Mouse (Mus musculus) CH12.LX (cell line): Measurements from ENCODE around the gene Gm44503. TPM values are rescaled to one million over a fixed set of nuclear protein-coding genes. Genes with fewer than 3 reads are reported as not detected.

Experiments used
- DNase-seq: peaks from one replicate; pipeline ENCODE4 v3.0.0-alpha.2; 2013; ENCODE audit errors: extremely low read depth
- H3K27ac ChIP-seq: 2 replicates; pipeline ENCODE4 v1.5.1; 2012; ENCODE audit warnings: low read depth, mild to moderate bottlenecking, control low read depth, moderate library complexity; ENCODE audit not compliant: insufficient read depth
- H3K27me3 ChIP-seq: replicated peaks from 2 replicates; pipeline ENCODE3; 2012; ENCODE audit warnings: inconsistent platforms
- H3K36me3 ChIP-seq, 2 experiments: replicated peaks in 1 of 2; 2 replicates each; pipeline versions ENCODE3 to v1.6.1; 2012; ENCODE audit warnings: inconsistent platforms in 1 of 2, low read length in 1 of 2, mild to moderate bottlenecking in 1 of 2, mixed read lengths in 1 of 2, moderate library complexity in 1 of 2; ENCODE audit not compliant: control insufficient read depth in 1 of 2, insufficient read depth in 1 of 2
- H3K4me1 ChIP-seq, 2 experiments: 2 replicates each; pipeline ENCODE4 v1.6.1; 2012; ENCODE audit warnings: inconsistent platforms in 1 of 2, moderate library complexity in 1 of 2; ENCODE audit not compliant: insufficient read depth in 2 of 2, control insufficient read depth in 1 of 2
- H3K4me2 ChIP-seq: 2 replicates; pipeline ENCODE4 v1.6.1; 2012; ENCODE audit warnings: low read depth, mild to moderate bottlenecking, control low read depth; ENCODE audit not compliant: poor library complexity, insufficient read depth, severe bottlenecking
- H3K4me3 ChIP-seq, 3 experiments: fragments of 150-350 bp in 1 of 3; sonication (generic) in 1 of 3; replicated peaks in 1 of 3; 2 replicates each; pipeline versions ENCODE3 to v1.5.1; 2011 to 2012; ENCODE audit warnings: low read depth in 2 of 3, low read length in 2 of 3, mild to moderate bottlenecking in 2 of 3, moderate library complexity in 2 of 3, control low read depth in 1 of 3, improper control_type of control experiment in 1 of 3, inconsistent platforms in 1 of 3, mixed read lengths in 1 of 3; ENCODE audit not compliant: poor library complexity in 1 of 3
- H3K79me2 ChIP-seq: replicated peaks from 2 replicates; pipeline ENCODE4 v1.6.1; 2012; ENCODE audit warnings: mild to moderate bottlenecking, moderate library complexity; ENCODE audit not compliant: control insufficient read depth, poor library complexity, insufficient read depth, severe bottlenecking; ENCODE audit errors: extremely low read depth
- H3K9ac ChIP-seq: 2 replicates; pipeline ENCODE4 v1.6.1; 2012; ENCODE audit warnings: low read depth, mild to moderate bottlenecking, control low read depth, moderate library complexity; ENCODE audit not compliant: insufficient read depth
- H3K9me3 ChIP-seq: replicated peaks from 2 replicates; pipeline ENCODE3; 2012; ENCODE audit warnings: low read length, inconsistent platforms, mixed read lengths
- BHLHE40 ChIP-seq: IDR thresholded peaks from 2 replicates; pipeline ENCODE4 v1.6.1; 2011; ENCODE audit warnings: mild to moderate bottlenecking, low read depth, low read length, improper control_type of control experiment
- CHD1 ChIP-seq: IDR thresholded peaks from 2 replicates; pipeline ENCODE4 v1.6.1; 2012; ENCODE audit warnings: low read depth, low read length, improper control_type of control experiment, inconsistent platforms
- CHD2 ChIP-seq: IDR thresholded peaks from 2 replicates; pipeline ENCODE4 v1.6.1; 2011; ENCODE audit warnings: low read length, improper control_type of control experiment
- CTCF ChIP-seq, 2 experiments: IDR thresholded peaks in 1 of 2; conservative IDR thresholded peaks in 1 of 2; 2 replicates each; pipeline ENCODE4 v1.5.1; 2011 to 2012; ENCODE audit warnings: low read depth in 2 of 2, low read length in 2 of 2, improper control_type of control experiment in 1 of 2, inconsistent platforms in 1 of 2, mild to moderate bottlenecking in 1 of 2, moderate library complexity in 1 of 2
- E2F4 ChIP-seq: IDR thresholded peaks from 2 replicates; pipeline ENCODE4 v1.6.1; 2011; ENCODE audit warnings: low read depth, low read length, improper control_type of control experiment; ENCODE audit not compliant: insufficient replicate concordance
- ELF1 ChIP-seq: IDR thresholded peaks from 2 replicates; pipeline ENCODE4 v1.6.1; 2014; ENCODE audit warnings: low read depth, mild to moderate bottlenecking, inconsistent platforms, low read length, improper control_type of control experiment
- GABPA ChIP-seq: IDR thresholded peaks from 2 replicates; pipeline ENCODE4 v1.6.1; 2012; ENCODE audit warnings: low read depth, low read length, improper control_type of control experiment, inconsistent platforms; ENCODE audit not compliant: insufficient replicate concordance
- HCFC1 ChIP-seq: IDR thresholded peaks from 2 replicates; pipeline ENCODE4 v1.6.1; 2012; ENCODE audit warnings: low read depth, mild to moderate bottlenecking, inconsistent platforms, low read length, improper control_type of control experiment
- IRF4 ChIP-seq: IDR thresholded peaks from 2 replicates; pipeline ENCODE4 v1.6.1; 2014; ENCODE audit warnings: low read depth, mild to moderate bottlenecking, inconsistent platforms, low read length, improper control_type of control experiment
- KAT2A ChIP-seq: IDR thresholded peaks from 2 replicates; pipeline ENCODE4 v1.6.1; 2012; ENCODE audit warnings: low read length, improper control_type of control experiment, inconsistent platforms; ENCODE audit not compliant: insufficient replicate concordance
- MAX ChIP-seq: IDR thresholded peaks from 2 replicates; pipeline ENCODE4 v1.6.1; 2011; ENCODE audit warnings: low read length, improper control_type of control experiment
- MAZ ChIP-seq: IDR thresholded peaks from 2 replicates; pipeline ENCODE4 v1.6.1; 2012; ENCODE audit warnings: low read depth, mild to moderate bottlenecking, inconsistent platforms, low read length, improper control_type of control experiment, moderate library complexity
- MEF2A ChIP-seq: IDR thresholded peaks from 2 replicates; pipeline ENCODE4 v1.6.1; 2014; ENCODE audit warnings: low read depth, mild to moderate bottlenecking, inconsistent platforms, low read length, improper control_type of control experiment, borderline replicate concordance
- MXI1 ChIP-seq: IDR thresholded peaks from 2 replicates; pipeline ENCODE4 v1.6.1; 2011; ENCODE audit warnings: mild to moderate bottlenecking, low read depth, low read length, improper control_type of control experiment
- MYC ChIP-seq: IDR thresholded peaks from 2 replicates; pipeline ENCODE4 v1.6.1; 2011; ENCODE audit warnings: low read depth, mild to moderate bottlenecking, improper control_type of control experiment, low read length
- NRF1 ChIP-seq: IDR thresholded peaks from 2 replicates; pipeline ENCODE4 v1.6.1; 2014; ENCODE audit warnings: low read depth, mild to moderate bottlenecking, inconsistent platforms, low read length, improper control_type of control experiment, moderate library complexity
- POLR2A ChIP-seq: IDR thresholded peaks from 2 replicates; pipeline ENCODE4 v1.6.1; 2011; ENCODE audit warnings: low read depth, mild to moderate bottlenecking, improper control_type of control experiment, low read length
- SMC3 ChIP-seq: IDR thresholded peaks from 2 replicates; pipeline ENCODE4 v1.6.1; 2011; ENCODE audit warnings: low read depth, low read length, improper control_type of control experiment
- UBTF ChIP-seq: IDR thresholded peaks from 2 replicates; pipeline ENCODE4 v1.6.1; 2012; ENCODE audit warnings: low read depth, mild to moderate bottlenecking, inconsistent platforms, low read length, improper control_type of control experiment, moderate library complexity
- USF1 ChIP-seq: IDR thresholded peaks from 2 replicates; pipeline ENCODE4 v1.6.1; 2014; ENCODE audit warnings: low read depth, mild to moderate bottlenecking, inconsistent platforms, low read length, improper control_type of control experiment
- ZC3H11A ChIP-seq: IDR thresholded peaks from 2 replicates; pipeline ENCODE4 v1.6.1; 2012; ENCODE audit warnings: low read depth, mild to moderate bottlenecking, inconsistent platforms, low read length, improper control_type of control experiment
- ZKSCAN1 ChIP-seq: IDR thresholded peaks from 2 replicates; pipeline ENCODE4 v1.6.1; 2012; ENCODE audit warnings: low read depth, inconsistent platforms, low read length, improper control_type of control experiment, borderline replicate concordance
- ZMIZ1 ChIP-seq: IDR thresholded peaks from 2 replicates; pipeline ENCODE4 v1.6.1; 2012; ENCODE audit warnings: low read depth, mild to moderate bottlenecking, inconsistent platforms, low read length, improper control_type of control experiment
- dilution Hi-C: fragments of 300-500 bp; cut with MboI; formaldehyde crosslinking; loops from 2 replicates; pipeline ENCODE4 v1.14.3; 2020; ENCODE audit warnings: low sequenced_read_pairs; ENCODE audit not compliant: extremely low pct_unique_long_range_greater_than_20kb, extremely low pct_ligation_motif_present
- in situ Hi-C: fragments of 300-500 bp; cut with MboI; formaldehyde crosslinking; loops from 3 replicates; pipeline ENCODE4 v1.14.3; 2019; ENCODE audit warnings: low sequenced_read_pairs, low pct_ligation_motif_present, low pct_unique_long_range_greater_than_20kb, mixed read lengths
- polyA plus RNA-seq: library from polyadenylated mRNA; unstranded; fragments of >175 nt; gene quantifications from 2 replicates; pipeline ENCODE4 v1.2.1, GENCODE M21; 2012; ENCODE audit warnings: low read depth; ENCODE audit not compliant: insufficient read length
- total RNA-seq, 2 experiments: library from RNA; depleted of rRNA; stranded (reverse); fragments of 300-350 nt in 1 of 2; fragments of >200 nt in 1 of 2; gene quantifications; 2 replicates each; pipeline ENCODE4 v1.2.3; 2012 to 2014

The Gm44503 gene
- total and polyA plus RNA-seq, 3 experiments: not detected

GRCm38 (mm10) chr9:73045204-73045603, 86.6 kb downstream of the Gm44503 start:
- peaks cover 0 to 24% of the 10 kb centered on the region in 2 experiments for H3K36me3 ChIP-seq
- dilution Hi-C loops: no loop called here
- TF ChIP-seq MAZ: no peak
- TF ChIP-seq POLR2A: no peak
- no peak for TF ChIP-seq NRF1
- TF ChIP-seq HCFC1: no peak
- no peak for TF ChIP-seq BHLHE40
- TF ChIP-seq ZC3H11A: no peak
- TF ChIP-seq CHD1: no peak
- TF ChIP-seq IRF4: no peak
- no peak for TF ChIP-seq CHD2
- no peak for TF ChIP-seq ZKSCAN1
- TF ChIP-seq USF1: no peak
- TF ChIP-seq CTCF (conservative IDR thresholded peaks at IDR 0.05 in 1 of 2, IDR thresholded peaks at IDR 0.05 in 1 of 2; ENCODE audit: low read depth in 2 of 2, low read length in 2 of 2): no peak
- no peak for TF ChIP-seq GABPA
- TF ChIP-seq E2F4: no peak
- no peak for TF ChIP-seq ELF1
- TF ChIP-seq MYC: no peak
- TF ChIP-seq ZMIZ1: no peak
- TF ChIP-seq UBTF: no peak
- no peak for TF ChIP-seq MXI1
- no peak for TF ChIP-seq MEF2A
- TF ChIP-seq, all 38 proteins: peak for 0
- H3K9me3 ChIP-seq: no peaks in the 10 kb centered on the region
- H3K27me3 ChIP-seq: no peaks in the 10 kb centered on the region
- no peak for DNase-seq
- H3K9ac ChIP-seq: peak overlapping the region; percentile 75
- H3K4me1 ChIP-seq: peaks cover 2 to 44% of the 10 kb centered on the region in 2 experiments; a peak in 3 of 4 replicates
- peak overlapping the region; percentile 76 for H3K4me2 ChIP-seq
- in situ Hi-C loops: no loop called here
- H3K79me2 ChIP-seq: peaks cover 16% of the 10 kb centered on the region
- H3K27ac ChIP-seq: no peak overlapping the region
- peak overlapping the region; percentile 71 to 84 (median 75) for H3K4me3 ChIP-seq

GRCm38 (mm10) chr9:73045711-73046110, 87.1 kb downstream of the Gm44503 start:
- Histone ChIP-seq H3K9ac (peak overlapping the region; percentile 75; the same call in 1 of the 2 replicates), H3K36me3 (peaks cover 0 to 24% of the 10 kb centered on the region in 2 experiments), H3K9me3 (no peaks in the 10 kb centered on the region), H3K4me2 (peak overlapping the region; percentile 76), H3K27me3 (no peaks in the 10 kb centered on the region), H3K79me2 (peaks cover 11% of the 10 kb centered on the region; the same call in 1 of the 2 replicates), H3K27ac (no peak overlapping the region), H3K4me3 (peak overlapping the region; percentile 71 to 84 (median 75)), H3K4me1 (peaks cover 2 to 39% of the 10 kb centered on the region in 2 experiments; a peak in 3 of 4 replicates)
- dilution Hi-C loops (no loop called here), in situ Hi-C loops (no loop called here)
- DNase-seq: no peak
- TF ChIP-seq SMC3: no peak
- TF ChIP-seq POLR2A: no peak
- no peak for TF ChIP-seq ZC3H11A
- TF ChIP-seq KAT2A: no peak
- TF ChIP-seq MAX: no peak
- no peak for TF ChIP-seq MAZ
- TF ChIP-seq NRF1: no peak
- TF ChIP-seq HCFC1: no peak
- no peak for TF ChIP-seq CHD1
